ENCODE assay signal across 8 mouse cellular contexts in genomic region chr11:115833021-115833513, GRCm38 (mm10). TPM values are rescaled to one million over a fixed set of nuclear protein-coding genes. Genes with fewer than 3 reads are reported as not detected.
DNase-seq lines count a peak whose midpoint lies in the region; ATAC-seq and TF ChIP-seq lines count a peak whose summit lies in the region.
"Had no signal": no experiment of that assay in that cellular context is flagged by ENCODE, and none has a peak within 500 bp of the region (broad histone marks: within the 10 kb centered on the region; RNA-seq: fewer than 3 reads in every experiment).

No protein-coding gene starts in this region.

- no peak overlapping the region for H3K27ac ChIP-seq in MEL (ENCODE audit: control insufficient read depth, low read depth, low read length)
- no peak overlapping the region for H3K27ac ChIP-seq in midbrain, embryonic 15.5 days
- H3K27ac ChIP-seq: macrophage had no signal

- peak in 2 of 3 experiments; percentile 17 to 33; a peak in 3 of 6 replicates for TF ChIP-seq CTCF in MEL (IDR thresholded peaks at IDR 0.05 in 2 of 3, conservative IDR thresholded peaks at IDR 0.05 in 1 of 3; ENCODE audit: control insufficient read depth in 1 of 3, insufficient read depth in 1 of 3, low read depth in 2 of 3, low read length in 3 of 3, poor library complexity in 1 of 3, severe bottlenecking in 1 of 3)

- H3K9ac ChIP-seq in MEL (ENCODE audit: control insufficient read depth, low read depth, low read length, poor library complexity, severe bottlenecking): no peak overlapping the region
- H3K9ac ChIP-seq in midbrain, embryonic 15.5 days: no peak overlapping the region

- DNase-seq in MEL (ENCODE audit: low read depth, low spot score): peak; percentile 48
- DNase-seq in embryo, embryonic 9.5 days (ENCODE audit: extremely low spot score): peak; percentile 62
- DNase-seq in kidney, postnatal 25 days: peak; percentile 67 to 80
- peak; percentile 57 for DNase-seq in lung, postnatal 25 days (ENCODE audit: low spot score)
- DNase-seq in layer of hippocampus, adult 9-10 months (ENCODE audit: low spot score): no peak

- peak in 1 of 2 experiments; percentile 62; a peak in 2 of 4 replicates for TF ChIP-seq EP300 in MEL (IDR thresholded peaks at IDR 0.05; ENCODE audit: low read depth in 1 of 2, low read length in 2 of 2)

- no peaks in the 10 kb centered on the region for H3K9me3 ChIP-seq in MEL (replicated peaks; ENCODE audit: insufficient read depth, low read length)
- no peaks in the 10 kb centered on the region for H3K9me3 ChIP-seq in midbrain, embryonic 15.5 days

- no peak for TF ChIP-seq RAD21 in MEL (IDR thresholded peaks at IDR 0.05; ENCODE audit: low read depth, low read length)

- no peak for TF ChIP-seq POLR2A in MEL (IDR thresholded peaks at IDR 0.05; ENCODE audit: control insufficient read depth in 1 of 2, insufficient read depth in 1 of 2, low read depth in 1 of 2, low read length in 2 of 2, poor library complexity in 1 of 2)

- no peaks in the 10 kb centered on the region for H3K79me2 ChIP-seq in MEL (ENCODE audit: control insufficient read depth, insufficient read depth, low read length, poor library complexity)

- no peaks in the 10 kb centered on the region for H3K27me3 ChIP-seq in MEL (ENCODE audit: control insufficient read depth in 1 of 2, insufficient read depth in 2 of 2, low read length in 2 of 2)
- H3K27me3 ChIP-seq in midbrain, embryonic 15.5 days (replicated peaks): peaks cover 12% of the 10 kb centered on the region

- peaks cover 16 to 35% of the 10 kb centered on the region in 2 experiments for H3K4me1 ChIP-seq in MEL (ENCODE audit: control insufficient read depth in 1 of 2, insufficient read depth in 2 of 2, low read length in 2 of 2)
- no peaks in the 10 kb centered on the region for H3K4me1 ChIP-seq in midbrain, embryonic 15.5 days

- WGBS in midbrain, embryonic 15.5 days: 21% methylated on average over 8 of the region's 8 CpGs

- no peak for ATAC-seq in erythroblast, adult 5-6 weeks (replicated peaks; ENCODE audit: low FRiP score, poor library complexity, severe bottlenecking)
- ATAC-seq in midbrain, embryonic 15.5 days (replicated peaks): no peak

- H3K4me2 ChIP-seq in midbrain, embryonic 15.5 days: no peak overlapping the region

- H3K4me3 ChIP-seq in MEL (ENCODE audit: control insufficient read depth in 1 of 2, insufficient read depth in 1 of 2, low read depth in 2 of 2, low read length in 2 of 2): no peak overlapping the region
- H3K4me3 ChIP-seq in midbrain, embryonic 15.5 days: no peak overlapping the region

- H3K36me3 ChIP-seq in MEL (ENCODE audit: control insufficient read depth in 1 of 2, insufficient read depth in 2 of 2, low read length in 2 of 2): peaks cover 0 to 21% of the 10 kb centered on the region in 2 experiments; a peak in 2 of 4 replicates
- no peaks in the 10 kb centered on the region for H3K36me3 ChIP-seq in midbrain, embryonic 15.5 days (replicated peaks)

TF ChIP-seq in MEL, 35 proteins besides CTCF, POLR2A, EP300 and RAD21:
- no peak for TF ChIP-seq POLR2AphosphoS2 (IDR thresholded peaks at IDR 0.05; ENCODE audit: low read length)
- TF ChIP-seq BHLHE40 (IDR thresholded peaks at IDR 0.05; ENCODE audit: borderline replicate concordance, low read depth, low read length): no peak
- no peak for TF ChIP-seq ZMIZ1 (IDR thresholded peaks at IDR 0.05; ENCODE audit: low read depth, low read length)
- peak; percentile 14; the same call in 1 of the 2 replicates for TF ChIP-seq RCOR1 (IDR thresholded peaks at IDR 0.05; ENCODE audit: low read depth, low read length)
- 0 out of 2 replicates have a peak, but pooled peaks have one; percentile 13 for TF ChIP-seq NRF1 (IDR thresholded peaks at IDR 0.05; ENCODE audit: insufficient read depth, low read depth, low read length, poor library complexity, severe bottlenecking)
- peak; percentile 53; the same call in 1 of the 2 replicates for TF ChIP-seq TCF12 (IDR thresholded peaks at IDR 0.05; ENCODE audit: low read depth, low read length)
- peak; percentile 69; the same call in 1 of the 2 replicates for TF ChIP-seq MAZ (IDR thresholded peaks at IDR 0.05; ENCODE audit: low read depth, low read length)
- 0 out of 2 replicates have a peak, but pooled peaks have one; percentile 38 for TF ChIP-seq ETS1 (IDR thresholded peaks at IDR 0.05; ENCODE audit: low read depth, low read length)
- TF ChIP-seq ELF1 (IDR thresholded peaks at IDR 0.05; ENCODE audit: low read depth, low read length): no peak
- peak; percentile 68 for TF ChIP-seq GATA1 (IDR thresholded peaks at IDR 0.05; ENCODE audit: low read depth, low read length)
- no peak for TF ChIP-seq ZNF384 (IDR thresholded peaks at IDR 0.05; ENCODE audit: low read depth, low read length)

RNA-seq across cellular contexts. Expression of gene Llgl2, which starts 9.2 kb away (rescaled TPM):
- total RNA-seq in MEL (2012; rRNA removed): 13.7 and 15.9 TPM in 2 replicates
- 10 to 100 TPM in 1 of 2 experiments, not detected in 1; 22.6 TPM for polyA plus RNA-seq in MEL (2012; ENCODE audit: insufficient read depth in 1 of 2, insufficient read length in 2 of 2, low read depth in 1 of 2, low replicate concordance in 2 of 2, missing spikeins in 1 of 2)
- 3.3 and 5.4 TPM in 2 replicates for total RNA-seq in erythroblast, adult 5-6 weeks (2015; ENCODE audit: low replicate concordance)
- total RNA-seq in erythroblast, adult 5-6 weeks (2017; ENCODE audit: low replicate concordance): 0.34 TPM in 1 of 2 replicates, not detected in the other
- polyA plus RNA-seq in midbrain, embryonic 15.5 days (2015; fragmentation: Nextera tagmentation; extraction: Ambion mirVana): 0.84 and 1.0 TPM in 2 replicates

RNA-seq across cellular contexts. Expression of gene Tsen54, which starts 18.5 kb away (rescaled TPM):
- 55.5 and 72.0 TPM in 2 replicates for total RNA-seq in MEL (2012; rRNA removed)
- polyA plus RNA-seq in MEL (2012; ENCODE audit: insufficient read depth in 1 of 2, insufficient read length in 2 of 2, low read depth in 1 of 2, low replicate concordance in 2 of 2, missing spikeins in 1 of 2): 10 to 100 TPM in 1 of 2 experiments, not detected in 1; 55.8 TPM
- 1.7 and 5.6 TPM in 2 replicates for total RNA-seq in erythroblast, adult 5-6 weeks (2015; ENCODE audit: low replicate concordance)
- total RNA-seq in erythroblast, adult 5-6 weeks (2017; ENCODE audit: low replicate concordance): 1.4 and 2.2 TPM in 2 replicates
- polyA plus RNA-seq in midbrain, embryonic 15.5 days (2015; fragmentation: Nextera tagmentation; extraction: Ambion mirVana): 24.8 and 27.9 TPM in 2 replicates

RNA-seq across cellular contexts. Expression of gene Caskin2, which starts 19.6 kb away (rescaled TPM):
- total RNA-seq in MEL (2012; rRNA removed): 6.5 and 6.8 TPM in 2 replicates
- polyA plus RNA-seq in MEL (2012; ENCODE audit: insufficient read depth in 1 of 2, insufficient read length in 2 of 2, low read depth in 1 of 2, low replicate concordance in 2 of 2, missing spikeins in 1 of 2): 10 to 100 TPM in 1 of 2 experiments, not detected in 1; 10.9 TPM
- 4.0 and 4.8 TPM in 2 replicates for total RNA-seq in erythroblast, adult 5-6 weeks (2015; ENCODE audit: low replicate concordance)
- 2.0 and 3.1 TPM in 2 replicates for total RNA-seq in erythroblast, adult 5-6 weeks (2017; ENCODE audit: low replicate concordance)
- polyA plus RNA-seq in midbrain, embryonic 15.5 days (2015; fragmentation: Nextera tagmentation; extraction: Ambion mirVana): 9.4 and 11.1 TPM in 2 replicates

RNA-seq across cellular contexts. Expression of gene Myo15b, which starts 25.1 kb away (rescaled TPM):
- total RNA-seq in MEL (2012; rRNA removed): 1.3 and 1.5 TPM in 2 replicates
- 1 to 10 TPM in 1 of 2 experiments, not detected in 1; 3.2 TPM for polyA plus RNA-seq in MEL (2012; ENCODE audit: insufficient read depth in 1 of 2, insufficient read length in 2 of 2, low read depth in 1 of 2, low replicate concordance in 2 of 2, missing spikeins in 1 of 2)
- total RNA-seq in erythroblast, adult 5-6 weeks (2015; ENCODE audit: low replicate concordance): not detected in 2 replicates
- total RNA-seq in erythroblast, adult 5-6 weeks (2017; ENCODE audit: low replicate concordance): not detected in 2 replicates
- 0.03 and 0.10 TPM in 2 replicates for polyA plus RNA-seq in midbrain, embryonic 15.5 days (2015; fragmentation: Nextera tagmentation; extraction: Ambion mirVana)
